Mouse (Mus musculus) right cerebral cortex, adult 18-20 months (tissue): ENCODE measurements at regions not wholly inside any gene's neighbourhood (a gene's known extent, or its start where the extent isn't known, plus 50 kb on each side); places are given as distances from the start of the nearest gene placed in this dataset.

Experiments
- DNase-seq: peaks from one replicate; pipeline ENCODE4 v3.0.0; 2022; ENCODE audit warnings: mixed read lengths

- DNase-seq = peak; percentile 5
Observed at GRCm38 (mm10) chr3:54103098-54103497, 52.7 kb upstream of the Trpc4 start.

- no peak for DNase-seq
Observed at GRCm38 (mm10) chr3:54083634-54084033, 72.2 kb upstream of the Trpc4 start.

GRCm38 (mm10) chr3:54076461-54076860, 79.4 kb upstream of the Trpc4 start:
- DNase-seq = no peak

GRCm38 (mm10) chr3:54060653-54061052, 95.2 kb upstream of the Trpc4 start:
- no peak for DNase-seq

DNA sequence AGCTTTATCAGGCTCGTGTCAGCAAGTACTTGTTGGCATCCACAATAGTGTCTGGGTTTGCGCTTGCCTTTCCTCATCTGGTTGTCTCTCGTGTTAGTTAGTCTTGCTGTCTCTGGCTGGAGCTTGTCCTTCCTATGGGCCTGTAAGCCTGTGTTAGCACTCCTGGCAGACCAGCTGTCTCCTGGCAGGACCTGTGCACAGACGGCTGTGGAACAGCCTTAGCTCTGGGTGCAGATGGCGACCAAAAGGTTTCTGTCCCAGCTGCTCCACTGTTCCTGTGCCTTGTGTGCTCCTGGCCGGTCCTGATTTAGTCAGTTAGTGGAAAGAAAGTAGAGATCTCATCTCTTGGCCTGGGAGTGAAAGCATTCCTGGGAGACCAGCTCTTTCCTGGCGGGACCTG, 101.5 kb upstream of the Trpc4 start:
- DNase-seq = no peak

GRCm38 (mm10) chr3:54049370-54049769, 106.5 kb upstream of the Trpc4 start:
- peak; percentile 15 for DNase-seq

DNA sequence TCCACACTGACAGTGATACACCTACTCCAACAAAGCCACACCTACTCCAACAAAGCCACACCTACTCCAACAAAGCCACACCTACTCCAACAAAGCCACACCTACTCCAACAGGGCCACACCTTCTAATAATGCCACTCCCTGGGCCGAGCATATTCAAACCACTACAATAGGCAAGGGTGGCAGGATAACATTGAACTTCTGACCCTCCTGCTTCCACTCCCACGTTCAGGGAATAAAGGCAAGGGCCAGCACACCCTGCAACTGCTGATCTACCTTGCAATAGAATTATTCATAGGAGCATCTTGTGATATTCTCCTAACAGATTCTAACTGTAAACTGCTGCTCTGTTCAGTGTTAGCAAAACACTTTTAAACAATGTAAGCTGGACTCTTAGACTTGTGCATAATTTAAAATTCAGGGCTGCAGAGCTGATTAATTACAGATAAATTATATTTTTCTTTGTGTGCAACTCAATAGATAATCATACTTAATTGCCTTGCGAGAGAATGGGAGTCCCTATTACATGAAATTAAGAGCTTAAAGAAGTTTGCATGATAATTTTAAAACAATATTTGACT, 107.7 kb upstream of the Trpc4 start:
- no peak for DNase-seq

DNA sequence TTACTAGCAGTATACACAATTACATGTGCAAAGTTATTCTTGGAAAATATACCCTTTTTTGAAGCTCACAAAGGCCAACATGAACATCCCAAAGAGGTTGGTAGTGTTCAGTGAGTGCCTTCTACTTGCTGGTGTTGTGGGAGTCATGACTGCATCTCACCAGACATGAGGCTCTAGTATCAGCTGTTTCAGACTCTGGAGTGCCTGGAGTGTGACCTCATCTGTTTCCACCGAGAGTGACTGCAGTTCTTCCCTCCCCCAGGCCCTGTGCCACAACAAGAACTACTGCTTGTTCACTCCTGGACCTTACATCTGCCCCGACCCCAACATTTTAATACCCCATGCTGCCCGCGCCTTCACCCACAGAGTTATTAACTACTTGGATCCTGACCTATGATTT, 128.5 kb upstream of the Trpc4 start:
- no peak for DNase-seq

DNA sequence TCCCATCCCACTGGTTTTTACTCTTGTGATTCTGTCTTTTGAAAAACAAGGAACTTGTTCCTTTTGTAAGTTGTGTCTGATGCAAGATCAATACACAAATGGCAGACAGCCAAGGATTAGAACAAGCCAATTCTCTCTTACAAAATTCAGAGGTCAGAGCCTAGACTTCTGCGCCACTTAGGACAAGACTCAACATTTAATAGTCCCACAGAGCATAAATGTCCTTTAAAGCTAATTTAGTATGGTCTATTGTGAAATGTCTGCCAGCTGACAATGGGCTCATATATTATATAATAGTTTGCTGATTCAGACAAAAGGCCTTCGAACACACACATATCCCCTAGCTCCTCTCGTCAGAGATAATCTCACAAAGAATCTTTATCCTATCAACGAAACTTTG, 135.6 kb upstream of the Trpc4 start:
- DNase-seq = no peak

DNA sequence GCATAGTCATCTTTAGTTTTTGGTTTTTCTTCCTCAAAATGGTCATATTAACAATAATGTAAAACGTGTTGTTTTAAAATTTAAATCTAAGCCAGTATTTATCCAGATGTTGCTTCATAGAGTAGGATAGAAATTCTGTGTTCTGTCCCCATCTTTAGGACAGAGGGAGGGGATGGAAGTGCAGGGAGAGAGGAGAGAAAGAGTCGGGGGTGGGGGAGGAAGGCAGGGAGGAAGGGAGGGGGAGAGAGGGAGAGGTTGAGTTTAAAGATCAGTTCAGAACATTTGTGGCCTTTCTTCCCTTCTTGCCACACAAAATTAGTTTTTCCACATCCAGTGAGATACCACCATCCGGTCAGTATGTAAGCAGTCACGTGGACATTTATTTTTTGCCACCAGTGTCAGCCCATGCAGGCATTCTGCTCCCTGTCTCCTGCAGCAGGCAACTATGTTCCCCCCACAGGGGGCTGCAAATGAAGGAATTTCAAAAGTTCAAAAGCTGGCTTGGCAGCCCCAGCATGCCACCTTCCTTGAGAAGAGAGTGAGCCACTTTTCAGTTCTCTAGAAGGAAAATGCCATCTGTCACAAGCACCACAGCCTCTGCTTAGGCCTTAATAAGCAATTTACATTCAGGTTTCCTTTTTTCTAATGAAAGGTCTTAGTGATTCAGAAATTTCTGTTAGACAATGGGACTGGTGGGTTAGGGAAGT, 137.7 kb upstream of the Trpc4 start:
- DNase-seq = no peak

GRCm38 (mm10) chr3:54016877-54017276, 139.0 kb upstream of the Trpc4 start:
- no peak for DNase-seq

- no peak for DNase-seq
Observed at GRCm38 (mm10) chr3:54011016-54011415, 144.8 kb upstream of the Trpc4 start.

- DNase-seq = no peak
Observed at GRCm38 (mm10) chr3:53992993-53993392, 129.4 kb upstream of the Ufm1 start.

DNA sequence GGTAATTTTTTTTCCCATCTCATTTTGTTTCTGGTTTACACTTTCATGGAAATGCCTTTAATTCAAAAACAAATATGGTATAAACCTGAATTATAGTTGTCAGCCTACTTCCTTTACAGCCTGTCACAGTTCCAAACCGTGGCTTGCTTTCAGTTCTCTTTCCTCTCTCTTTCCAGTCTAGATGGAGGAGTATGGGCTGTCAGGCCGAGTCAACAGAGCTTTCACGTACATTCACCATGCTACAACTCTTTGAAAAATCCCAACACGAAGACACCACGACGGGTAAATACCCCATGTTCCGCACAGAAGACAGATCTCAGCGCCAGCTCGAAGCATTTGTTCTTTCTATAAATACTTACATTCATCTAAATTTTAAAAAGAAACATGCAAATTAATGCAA, 125.2 kb upstream of the Ufm1 start:
- DNase-seq = peak; percentile 6

GRCm38 (mm10) chr3:53988256-53988655, 124.6 kb upstream of the Ufm1 start:
- DNase-seq = no peak

GRCm38 (mm10) chr3:53987316-53987715, 123.7 kb upstream of the Ufm1 start:
- no peak for DNase-seq

DNA sequence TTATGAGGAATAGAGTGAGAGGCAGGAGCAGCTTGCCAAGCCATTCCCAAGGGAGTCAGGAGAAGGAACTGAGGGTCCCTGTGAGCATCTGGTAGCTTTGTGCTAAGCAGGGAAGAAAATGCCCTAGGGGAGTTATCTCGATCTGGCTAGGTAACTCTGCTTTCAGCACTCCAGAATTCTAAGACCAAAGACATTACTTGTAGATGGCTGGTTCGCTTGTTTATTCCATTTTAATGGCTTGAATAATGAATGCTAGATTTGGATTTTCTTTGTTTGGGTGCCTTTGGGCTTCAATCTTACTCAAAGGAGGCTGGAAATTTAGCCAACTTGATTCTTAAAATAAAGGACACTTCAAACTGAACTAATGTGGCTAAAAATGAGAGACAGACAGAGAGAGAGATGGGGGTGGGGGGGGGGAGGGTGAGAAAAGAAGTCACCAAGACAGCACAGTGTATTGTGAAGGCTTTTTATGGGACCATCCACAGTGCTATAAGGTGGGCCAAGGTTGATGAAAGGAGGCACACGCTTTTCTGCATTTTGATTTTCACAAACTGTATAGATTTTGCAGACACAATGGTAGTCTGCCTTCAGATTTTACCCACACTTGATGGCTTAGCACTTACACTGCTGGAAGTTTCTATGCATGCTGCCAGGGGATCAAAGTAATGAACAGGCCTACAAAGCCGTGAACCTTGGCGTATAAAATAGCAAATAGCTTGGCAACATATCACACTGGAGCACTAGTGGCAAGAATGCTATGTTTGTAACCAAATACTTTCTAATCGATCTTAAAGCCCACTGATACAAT, 121.3 kb upstream of the Ufm1 start:
- no peak for DNase-seq

GRCm38 (mm10) chr3:53982311-53982710, 118.7 kb upstream of the Ufm1 start:
- DNase-seq = no peak

GRCm38 (mm10) chr3:53981585-53981984, 118.0 kb upstream of the Ufm1 start:
- DNase-seq = no peak

GRCm38 (mm10) chr3:53977379-53978080, 113.9 kb upstream of the Ufm1 start:
- DNase-seq = no peak

- DNase-seq = peak; percentile 10
Observed at GRCm38 (mm10) chr3:53974905-53975551, 111.4 kb upstream of the Ufm1 start.

- DNase-seq = no peak
Observed at GRCm38 (mm10) chr3:53969000-53969641, 105.5 kb upstream of the Ufm1 start.
